Mouse (Mus musculus) stomach, postnatal 0 days (tissue): ENCODE results near the gene Gucd1.

Source experiments
- CTCF ChIP-seq: IDR thresholded peaks from 2 replicates; pipeline ENCODE4 v1.5.1; 2016; ENCODE audit warnings: antibody characterized with exemption, low read depth, mild to moderate bottlenecking, moderate library complexity
- EP300 ChIP-seq: optimal IDR thresholded peaks from 2 replicates; pipeline ENCODE3; 2016; ENCODE audit warnings: antibody characterized with exemption

DNA sequence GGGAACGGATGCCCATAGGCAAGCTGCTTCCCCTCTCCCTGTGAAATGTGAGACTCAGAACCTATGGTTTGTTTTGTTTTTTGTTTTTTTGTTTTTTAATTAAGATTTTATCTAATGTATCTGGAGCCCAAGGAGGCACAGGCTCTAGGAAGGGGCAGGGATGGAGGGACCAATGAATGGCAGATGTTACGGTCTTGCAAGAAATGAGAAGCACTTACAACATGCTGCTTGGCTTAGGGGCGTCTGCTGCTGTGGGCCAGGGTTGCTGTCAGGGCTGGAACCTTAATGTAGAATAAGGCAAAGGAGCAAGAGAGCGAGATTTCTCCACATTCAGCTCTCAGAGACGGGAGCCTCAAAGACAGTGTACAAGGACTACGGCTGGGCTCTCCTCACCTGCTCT lies 37.8 kb upstream of the Gucd1 start:
- TF ChIP-seq CTCF (no peak), EP300 (no peak)
